Mouse (Mus musculus): Measurements from ENCODE around the gene Gdpd4. TPM values are rescaled to one million over a fixed set of nuclear protein-coding genes. Genes with fewer than 3 reads are reported as not detected.
A peak's percentile ranks its signal among the peaks of the same experiment; 100 is the strongest.

Gdpd4 gene
- polyA plus RNA-seq, 1 experiment from 2014 or later = not detected

GRCm38 (mm10) chr7:98002617-98003016 is 82.9 kb downstream of the Gdpd4 start:
- ATAC-seq (peak; percentile 80), DNase-seq (peak; percentile 18)
- Histone ChIP-seq H3K27ac (ENCODE audit: low read depth) (no peak overlapping the region), H3K4me1 (ENCODE audit: insufficient read depth) (peaks cover 2% of the 10 kb centered on the region; the same call in 1 of the 2 replicates), H3K4me2 (ENCODE audit: low read depth, low read length) (no peak overlapping the region), H3K27me3 (ENCODE audit: insufficient read depth, low read length) (no peaks in the 10 kb centered on the region), H3K9ac (replicated peaks) (no peak overlapping the region), H3K9me3 (ENCODE audit: low read length) (no peaks in the 10 kb centered on the region), H3K4me3 (ENCODE audit: low read depth, low read length) (no peak overlapping the region), H3K36me3 (replicated peaks; ENCODE audit: insufficient read depth, low read length) (no peaks in the 10 kb centered on the region)
- WGBS (ENCODE audit: insufficient replicate concordance) = 58% methylated on average over 7 of the region's 7 CpGs
- no peak for TF ChIP-seq EP300 (IDR thresholded peaks at IDR 0.05; ENCODE audit: low read depth)
- TF ChIP-seq CTCF (IDR thresholded peaks at IDR 0.05; ENCODE audit: low read depth) = no peak

DNA sequence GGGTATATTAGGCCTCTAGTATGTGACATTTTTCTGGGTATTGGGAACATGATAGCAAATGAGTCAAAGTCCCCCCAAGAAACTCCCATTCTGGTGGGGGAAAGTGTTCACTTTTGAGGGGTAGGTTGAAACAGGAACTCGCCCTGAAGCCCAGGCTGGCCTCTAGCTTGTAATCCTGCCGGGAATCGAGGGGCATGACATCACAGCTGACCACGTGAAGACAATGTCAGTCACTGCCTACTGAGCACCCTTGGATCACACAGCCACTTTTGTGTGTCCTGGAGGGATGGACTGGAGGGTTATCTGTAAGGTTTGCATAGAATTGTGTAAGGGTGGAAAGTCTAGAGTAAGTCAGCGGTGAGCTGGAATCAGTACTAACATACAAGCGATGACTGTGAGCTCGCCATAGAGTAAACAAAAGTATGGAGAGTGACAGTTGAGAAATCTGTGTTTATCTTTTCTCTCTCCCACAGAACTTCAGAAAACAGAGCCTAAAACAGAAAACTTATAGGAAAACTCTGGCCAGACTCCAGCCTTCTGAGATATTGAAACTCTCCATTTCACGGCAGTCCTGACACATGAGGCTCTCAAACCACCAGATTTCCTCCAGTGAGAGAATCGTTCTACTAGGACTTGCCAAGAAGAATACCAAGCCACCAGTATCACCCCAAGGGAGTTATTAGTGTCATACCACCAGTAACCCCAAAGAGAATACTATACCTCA is 128.5 kb downstream of the Gdpd4 start:
- peak overlapping the region; percentile 87 for H3K27ac ChIP-seq (ENCODE audit: low read depth)
- 51% methylated on average over 9 of the region's 9 CpGs for WGBS (ENCODE audit: insufficient replicate concordance)
- no peak overlapping the region for H3K9ac ChIP-seq (replicated peaks)
- H3K4me1 ChIP-seq (ENCODE audit: insufficient read depth) = peaks cover 4% of the 10 kb centered on the region; the same call in 1 of the 2 replicates
- no peak for TF ChIP-seq EP300 (IDR thresholded peaks at IDR 0.05; ENCODE audit: low read depth)
- no peak for TF ChIP-seq CTCF (IDR thresholded peaks at IDR 0.05; ENCODE audit: low read depth)
- no peak overlapping the region for H3K4me2 ChIP-seq (ENCODE audit: low read depth, low read length)
- ATAC-seq (peak; percentile 100), DNase-seq (peak; percentile 69)
- no peaks in the 10 kb centered on the region for H3K9me3 ChIP-seq (ENCODE audit: low read length)
- no peak overlapping the region for H3K4me3 ChIP-seq (ENCODE audit: low read depth, low read length)
- H3K36me3 ChIP-seq (replicated peaks; ENCODE audit: insufficient read depth, low read length) = peaks cover 11% of the 10 kb centered on the region
- H3K27me3 ChIP-seq (ENCODE audit: insufficient read depth, low read length) = no peaks in the 10 kb centered on the region

- no peak overlapping the region for H3K4me2 ChIP-seq (ENCODE audit: low read depth, low read length)
Observed at GRCm38 (mm10) chr7:98051980-98052379, 132.2 kb downstream of the Gdpd4 start.

GRCm38 (mm10) chr7:98054461-98054860 is 134.7 kb downstream of the Gdpd4 start:
- Histone ChIP-seq H3K9me3 (ENCODE audit: low read length) (no peaks in the 10 kb centered on the region), H3K36me3 (replicated peaks; ENCODE audit: insufficient read depth, low read length) (peaks cover 42% of the 10 kb centered on the region), H3K4me1 (ENCODE audit: insufficient read depth) (no peaks in the 10 kb centered on the region), H3K9ac (replicated peaks) (no peak overlapping the region), H3K4me2 (ENCODE audit: low read depth, low read length) (no peak overlapping the region), H3K27me3 (ENCODE audit: insufficient read depth, low read length) (no peaks in the 10 kb centered on the region), H3K27ac (ENCODE audit: low read depth) (no peak overlapping the region), H3K4me3 (ENCODE audit: low read depth, low read length) (no peak overlapping the region)
- ATAC-seq (no peak), DNase-seq (no peak)
- no peak for TF ChIP-seq EP300 (IDR thresholded peaks at IDR 0.05; ENCODE audit: low read depth)
- TF ChIP-seq CTCF (IDR thresholded peaks at IDR 0.05; ENCODE audit: low read depth) = no peak
- WGBS (ENCODE audit: insufficient replicate concordance) = 74% methylated on average over 9 of the region's 9 CpGs

More at GRCm38 (mm10) chr7:98051980-98052379, 132.2 kb downstream of the Gdpd4 start:
- Histone ChIP-seq H3K4me3 (ENCODE audit: low read depth, low read length) (no peak overlapping the region), H3K27ac (ENCODE audit: low read depth) (no peak overlapping the region), H3K36me3 (replicated peaks; ENCODE audit: insufficient read depth, low read length) (peaks cover 31% of the 10 kb centered on the region), H3K27me3 (ENCODE audit: insufficient read depth, low read length) (no peaks in the 10 kb centered on the region), H3K4me1 (ENCODE audit: insufficient read depth) (peaks cover 4% of the 10 kb centered on the region; the same call in 1 of the 2 replicates), H3K9ac (replicated peaks) (no peak overlapping the region), H3K9me3 (ENCODE audit: low read length) (no peaks in the 10 kb centered on the region)
- peak; percentile 83 for TF ChIP-seq CTCF (IDR thresholded peaks at IDR 0.05; ENCODE audit: low read depth)
- TF ChIP-seq EP300 (IDR thresholded peaks at IDR 0.05; ENCODE audit: low read depth) = no peak
- ATAC-seq (no peak), DNase-seq (peak; percentile 80)
- 24% methylated on average over 8 of the region's 8 CpGs for WGBS (ENCODE audit: insufficient replicate concordance)

DNA sequence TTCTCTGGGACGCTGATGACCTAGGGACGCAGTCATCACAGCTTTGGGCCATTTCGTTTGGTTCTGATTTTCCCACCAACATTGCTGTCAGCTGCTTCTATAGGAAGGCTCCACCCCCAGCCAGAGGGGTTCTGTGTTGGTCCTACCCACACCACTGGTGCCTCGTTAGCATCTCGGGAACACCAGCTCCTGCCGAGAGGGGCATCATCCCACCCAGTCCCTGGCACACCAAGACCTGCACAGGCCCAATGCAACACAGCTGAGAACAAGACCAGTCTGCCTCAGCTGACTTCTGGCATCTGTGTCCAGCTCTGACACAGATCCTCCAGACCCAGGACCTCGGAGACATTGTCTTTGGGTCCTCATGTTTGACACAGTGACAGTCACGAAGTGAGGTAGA is 135.2 kb downstream of the Gdpd4 start:
- TF ChIP-seq CTCF (IDR thresholded peaks at IDR 0.05; ENCODE audit: low read depth) = no peak
- no peak for TF ChIP-seq EP300 (IDR thresholded peaks at IDR 0.05; ENCODE audit: low read depth)
- ATAC-seq = no peak
- WGBS (ENCODE audit: insufficient replicate concordance) = 88% methylated on average over 8 of the region's 8 CpGs

GRCm38 (mm10) chr7:98066229-98066628 is 146.5 kb downstream of the Gdpd4 start:
- no peak overlapping the region for H3K4me2 ChIP-seq (ENCODE audit: low read depth, low read length)
- H3K9me3 ChIP-seq (ENCODE audit: low read length) = no peaks in the 10 kb centered on the region
- TF ChIP-seq EP300 (IDR thresholded peaks at IDR 0.05; ENCODE audit: low read depth) (no peak), CTCF (IDR thresholded peaks at IDR 0.05; ENCODE audit: low read depth) (no peak)
- H3K27me3 ChIP-seq (ENCODE audit: insufficient read depth, low read length) = no peaks in the 10 kb centered on the region
- DNase-seq (no peak), ATAC-seq (no peak)
- 75% methylated on average over 11 of the region's 11 CpGs for WGBS (ENCODE audit: insufficient replicate concordance)
- no peaks in the 10 kb centered on the region for H3K4me1 ChIP-seq (ENCODE audit: insufficient read depth)
- no peak overlapping the region for H3K4me3 ChIP-seq (ENCODE audit: low read depth, low read length)
- H3K36me3 ChIP-seq (replicated peaks; ENCODE audit: insufficient read depth, low read length) = peaks cover 58% of the 10 kb centered on the region
- no peak overlapping the region for H3K27ac ChIP-seq (ENCODE audit: low read depth)
- H3K9ac ChIP-seq (replicated peaks) = no peak overlapping the region

More for the DNA sequence above, 135.2 kb downstream of the Gdpd4 start:
- DNase-seq = no peak
- H3K9ac ChIP-seq (replicated peaks) = no peak overlapping the region
- no peak overlapping the region for H3K4me2 ChIP-seq (ENCODE audit: low read depth, low read length)
- no peaks in the 10 kb centered on the region for H3K9me3 ChIP-seq (ENCODE audit: low read length)
- peaks cover 44% of the 10 kb centered on the region for H3K36me3 ChIP-seq (replicated peaks; ENCODE audit: insufficient read depth, low read length)
- no peaks in the 10 kb centered on the region for H3K4me1 ChIP-seq (ENCODE audit: insufficient read depth)
- no peak overlapping the region for H3K4me3 ChIP-seq (ENCODE audit: low read depth, low read length)
- H3K27ac ChIP-seq (ENCODE audit: low read depth) = no peak overlapping the region
- no peaks in the 10 kb centered on the region for H3K27me3 ChIP-seq (ENCODE audit: insufficient read depth, low read length)
